Mouse (Mus musculus) c-Kit-positive CD71-positive TER-119-negative erythroid progenitor cells, embryonic 14.5 days (primary cell): Measurements from ENCODE around the gene Hs6st2.

Experiments used
- DNase-seq: peaks from one replicate; pipeline ENCODE4 v3.0.0-alpha.2; 2013; ENCODE audit warnings: low read depth

The Hs6st2 gene

GRCm38 (mm10) chrX:51343595-51343994, 338.1 kb downstream of the Hs6st2 start:
- no peak for DNase-seq
